Mouse (Mus musculus) left cerebral cortex, adult 8-10 months (tissue): ENCODE data around the gene Capn8. TPM values are rescaled to one million over a fixed set of nuclear protein-coding genes. Genes with fewer than 3 reads are reported as not detected.
A peak's percentile ranks its signal among the peaks of the same experiment; 100 is the strongest.

Experiments used
- DNase-seq, 2 experiments: peaks; one replicate each; pipeline ENCODE4 v3.0.0; 2022; ENCODE audit warnings: low spot score in 2 of 2
- total RNA-seq, 4 experiments: library from RNA; stranded (reverse); gene quantifications; 2 replicates each; pipeline ENCODE4 v1.2.4; 2022

The Capn8 gene
- total RNA-seq, 4 experiments from 2014 or later: 0.18 TPM; not detected in 3

DNA sequence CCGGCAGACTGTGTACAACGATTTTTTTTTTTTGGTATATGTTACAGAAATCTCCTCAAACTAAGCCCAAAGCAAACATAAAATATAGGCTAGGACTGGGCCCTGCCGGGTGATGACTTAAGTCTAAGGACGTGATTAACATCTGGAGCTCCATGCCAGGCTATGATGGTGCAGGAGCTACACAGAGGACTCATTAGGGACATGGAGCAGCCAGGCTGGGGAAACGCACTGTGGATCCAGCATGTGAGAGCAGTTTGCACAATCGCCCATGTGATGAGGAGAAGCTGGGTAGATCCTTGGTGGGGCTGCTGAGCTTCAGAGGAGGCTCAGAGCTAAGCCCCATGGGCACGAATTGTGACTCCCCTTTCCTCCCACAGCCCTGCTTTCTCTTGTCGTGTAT, 14.0 kb upstream of the Capn8 start:
- DNase-seq: no peak

DNA sequence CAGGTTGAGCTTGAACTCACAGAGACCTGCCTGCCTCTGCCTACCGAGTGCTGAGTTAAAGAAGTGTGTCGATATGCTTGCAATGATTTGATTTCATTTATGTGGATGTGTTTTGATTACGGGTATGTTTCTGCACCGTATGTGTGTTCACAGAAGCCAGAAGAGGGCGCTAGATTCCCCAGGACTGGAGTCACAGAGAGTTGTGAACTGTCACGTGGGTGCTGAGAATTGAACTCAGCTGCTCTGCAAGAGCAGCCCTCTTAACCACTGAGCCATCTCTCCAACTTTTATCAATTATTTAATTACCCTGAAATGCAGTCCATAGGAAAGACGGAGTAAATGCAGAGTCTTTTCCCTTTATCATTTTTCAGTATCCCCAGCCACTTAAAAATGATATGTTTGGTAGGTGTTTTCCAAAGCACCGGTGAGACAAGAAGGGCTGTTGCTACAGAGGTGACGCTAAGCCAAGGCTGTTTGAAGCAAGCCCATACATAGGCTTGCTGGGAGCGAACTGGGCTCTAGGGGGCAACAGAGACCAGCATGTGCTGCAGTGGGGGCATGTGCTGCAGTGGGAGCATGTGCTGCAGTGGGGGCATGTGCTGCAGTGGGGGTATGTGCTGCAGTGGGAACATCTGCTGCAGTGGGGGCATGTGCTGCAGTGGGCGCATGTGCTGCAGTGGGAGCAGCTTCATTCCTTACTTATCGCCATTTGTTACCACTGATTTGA, 11.0 kb upstream of the Capn8 start:
- DNase-seq: peak in 1 of 2 experiments; percentile 28

DNA sequence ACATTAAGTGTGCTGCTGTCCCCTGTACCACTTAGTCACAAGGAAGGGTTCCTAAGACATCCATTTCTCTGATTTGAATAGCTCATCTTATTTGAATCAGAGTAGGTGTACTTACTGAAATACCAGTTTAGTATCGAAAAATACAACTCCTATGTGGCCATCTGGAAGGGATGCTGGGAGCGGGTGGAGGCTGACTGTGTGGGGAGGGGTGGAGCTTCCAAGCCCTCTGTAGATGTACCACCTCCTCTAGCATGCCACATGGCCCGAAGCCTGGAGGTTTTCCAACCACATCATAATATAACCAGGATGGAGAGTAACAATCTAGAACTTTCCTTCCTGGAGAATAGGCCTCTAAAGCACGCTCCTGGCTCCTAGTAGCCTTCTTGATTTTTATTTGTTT, 6.5 kb upstream of the Capn8 start:
- no peak for DNase-seq

DNA sequence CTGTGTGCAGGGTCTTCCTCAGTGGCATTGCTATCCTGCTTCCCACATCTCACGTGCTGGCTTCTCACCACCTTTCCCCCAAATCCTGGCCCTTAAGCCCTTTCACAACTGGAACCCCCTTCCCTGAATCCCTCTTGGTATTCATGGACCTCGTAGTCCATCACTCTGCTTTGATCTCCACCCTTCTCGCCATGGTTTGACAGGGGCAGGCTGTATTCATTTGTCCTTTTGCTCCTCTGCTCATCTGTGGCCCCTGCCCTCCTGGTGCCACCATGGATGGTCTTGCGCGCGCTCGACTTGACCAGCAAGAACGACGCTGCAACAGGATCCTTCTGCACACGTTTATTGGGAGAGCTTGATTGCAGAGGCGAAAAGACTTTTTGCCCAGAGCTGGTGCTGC, 5.3 kb upstream of the Capn8 start:
- DNase-seq: no peak

DNA sequence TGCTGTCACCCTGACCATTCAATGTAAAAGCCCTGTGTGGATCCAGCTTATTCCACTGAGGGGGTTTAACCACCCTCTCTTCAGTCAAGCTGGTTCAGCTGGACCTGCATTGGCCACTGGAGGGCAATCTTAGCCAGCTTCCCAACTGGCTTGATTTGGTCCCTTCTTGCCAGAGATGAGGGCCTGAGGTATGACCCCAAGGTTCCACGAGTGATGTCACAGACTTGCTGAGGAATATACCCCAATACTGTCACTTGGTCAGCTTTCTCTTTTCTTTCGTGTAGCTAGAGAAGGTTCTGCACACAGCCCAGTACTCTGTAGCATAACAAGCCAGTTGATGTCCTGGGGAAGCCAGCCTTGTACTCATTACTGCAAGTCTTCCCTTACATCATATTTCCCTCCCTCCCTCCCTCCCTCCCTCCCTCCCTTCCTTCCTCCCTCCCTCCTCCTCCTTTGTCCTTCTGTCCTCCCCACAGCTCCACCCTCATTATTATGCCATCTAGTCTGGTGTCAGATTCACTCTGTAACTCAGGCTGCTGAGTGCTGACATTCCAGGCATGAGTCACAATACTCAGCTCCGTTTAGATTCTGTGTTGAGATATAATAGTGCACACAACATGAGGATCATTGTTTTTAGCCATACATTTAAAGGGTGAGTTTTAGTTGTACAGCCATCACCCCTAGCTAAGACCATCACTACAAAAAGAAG, 4.3 kb upstream of the Capn8 start:
- DNase-seq: peak in 1 of 2 experiments; percentile 24

DNA sequence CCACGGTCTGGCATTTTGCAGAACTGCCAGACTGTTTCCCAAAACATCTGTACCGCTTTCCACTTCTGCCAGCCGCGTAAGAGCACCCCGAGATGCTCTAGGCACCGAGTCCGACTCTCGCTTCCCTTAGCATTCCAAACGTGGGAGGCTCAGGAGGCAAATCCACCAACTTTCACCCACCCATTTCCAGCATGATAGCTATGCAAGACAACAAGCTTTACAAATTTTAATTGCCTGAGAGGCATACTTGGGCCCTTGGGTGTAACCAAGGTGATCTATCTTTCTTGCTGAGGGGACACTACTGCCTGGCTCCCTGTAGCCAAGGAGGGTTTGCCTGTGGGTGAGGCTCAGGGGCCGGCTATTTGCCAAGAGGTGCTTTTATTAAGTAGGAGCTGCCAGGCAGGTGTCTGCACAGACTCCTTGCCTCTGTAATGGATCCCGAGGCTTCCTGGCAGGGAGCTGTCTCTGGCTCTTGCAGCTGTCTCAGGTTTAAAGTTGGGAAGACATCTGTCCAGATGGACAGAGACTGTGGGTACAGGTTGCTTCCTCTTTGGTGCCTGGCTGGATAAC, 2.8 kb upstream of the Capn8 start:
- no peak for DNase-seq

DNA sequence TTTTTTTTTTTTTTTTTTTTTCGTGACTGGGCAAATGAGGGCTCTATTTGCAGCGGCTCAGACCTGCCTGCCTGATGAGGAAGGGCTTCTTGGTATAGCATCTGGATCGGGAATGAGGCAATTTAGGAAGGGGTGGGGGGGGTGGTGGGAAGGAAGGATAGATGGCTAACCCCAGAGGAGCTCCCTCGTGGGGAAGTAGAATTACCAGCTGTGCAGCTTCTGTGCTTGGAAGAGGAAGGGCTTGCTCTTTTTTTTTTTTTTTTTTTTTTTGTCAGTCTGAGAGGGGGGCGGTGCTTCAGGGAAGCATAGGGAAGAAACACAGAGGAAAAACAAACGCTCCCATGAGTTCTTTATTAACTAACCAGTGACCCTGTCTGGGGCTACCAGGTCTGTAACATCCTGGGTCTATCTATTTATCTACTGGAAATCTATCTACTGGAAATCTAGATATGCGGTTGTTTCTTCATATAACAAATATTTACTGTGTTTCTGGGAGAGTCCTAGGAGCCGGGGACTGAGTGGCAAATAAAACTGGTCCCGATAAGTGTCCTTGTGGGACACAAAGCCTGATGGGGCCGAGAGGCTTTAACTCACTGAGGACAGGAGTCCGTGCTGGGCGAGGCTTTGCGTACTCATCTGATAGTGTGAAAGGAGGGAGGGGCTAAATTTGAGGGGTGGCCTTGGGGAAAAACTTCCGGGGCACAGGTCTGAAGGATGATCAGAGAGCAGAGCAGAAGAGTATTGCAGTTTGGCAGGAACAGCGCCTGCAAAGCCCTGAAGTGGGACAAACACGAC, 2.0 kb upstream of the Capn8 start:
- DNase-seq: no peak

DNA sequence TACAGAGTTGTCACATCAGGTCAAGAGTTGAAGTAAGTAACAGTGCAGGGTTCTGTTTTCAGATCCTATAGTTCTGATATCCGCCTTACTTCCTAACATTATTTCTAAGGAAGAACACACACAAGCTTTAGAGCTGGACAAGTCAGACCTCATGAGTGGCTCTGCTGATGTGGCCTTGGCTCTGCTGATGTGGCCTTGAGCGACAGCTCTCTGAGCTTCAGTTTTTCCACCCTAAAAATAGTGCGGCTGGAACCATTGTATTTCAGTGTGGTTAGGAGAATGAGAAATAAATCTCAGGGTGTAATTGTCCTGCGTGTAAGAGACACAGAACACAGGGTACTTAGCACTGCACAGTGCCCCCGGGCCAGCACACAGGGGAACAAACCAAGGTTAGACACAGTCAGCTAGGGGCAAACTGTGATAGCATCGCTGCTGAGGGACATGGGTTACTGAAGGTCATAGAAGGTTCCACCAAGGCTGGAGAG, 586 bp downstream of the Capn8 start:
- no peak for DNase-seq

DNA sequence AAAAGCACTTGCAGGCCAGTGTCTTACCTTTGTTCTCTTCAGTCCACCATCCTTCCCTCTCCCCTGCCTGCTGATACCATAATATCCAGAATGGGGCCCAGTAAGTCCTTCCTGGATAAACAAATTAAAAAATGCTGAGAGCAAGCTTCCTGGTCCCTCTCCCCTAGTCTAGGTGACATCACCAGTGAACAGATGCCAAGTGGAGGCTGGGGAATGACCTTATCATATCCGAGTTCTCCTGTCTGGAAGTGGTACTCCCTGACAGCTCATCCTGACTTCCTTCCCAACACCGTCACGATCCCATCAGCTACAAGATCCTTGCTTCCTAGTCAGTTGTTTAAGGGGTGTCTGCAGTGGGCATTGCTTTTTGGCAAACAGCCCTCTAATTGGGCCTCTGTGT, 6.3 kb downstream of the Capn8 start:
- no peak for DNase-seq

DNA sequence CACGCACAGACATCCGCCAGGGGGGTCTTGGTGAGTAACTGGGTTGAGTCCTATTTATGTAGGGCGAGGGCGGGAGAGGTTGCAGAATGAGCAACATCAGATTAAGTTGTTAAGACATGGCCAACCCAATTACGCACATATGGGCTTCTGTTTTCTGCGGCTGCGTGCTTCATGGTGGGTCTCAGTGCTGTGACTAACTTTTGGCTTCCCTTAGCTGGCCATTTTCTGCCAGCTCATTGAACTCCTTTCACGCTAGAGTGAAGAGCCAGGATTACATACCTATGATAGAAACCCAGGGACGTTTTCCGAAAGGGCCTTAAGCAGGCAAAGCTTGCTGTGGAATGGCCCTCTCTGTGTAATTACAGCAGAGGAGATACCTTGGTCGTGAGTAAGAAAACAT, 7.2 kb downstream of the Capn8 start:
- no peak for DNase-seq

DNA sequence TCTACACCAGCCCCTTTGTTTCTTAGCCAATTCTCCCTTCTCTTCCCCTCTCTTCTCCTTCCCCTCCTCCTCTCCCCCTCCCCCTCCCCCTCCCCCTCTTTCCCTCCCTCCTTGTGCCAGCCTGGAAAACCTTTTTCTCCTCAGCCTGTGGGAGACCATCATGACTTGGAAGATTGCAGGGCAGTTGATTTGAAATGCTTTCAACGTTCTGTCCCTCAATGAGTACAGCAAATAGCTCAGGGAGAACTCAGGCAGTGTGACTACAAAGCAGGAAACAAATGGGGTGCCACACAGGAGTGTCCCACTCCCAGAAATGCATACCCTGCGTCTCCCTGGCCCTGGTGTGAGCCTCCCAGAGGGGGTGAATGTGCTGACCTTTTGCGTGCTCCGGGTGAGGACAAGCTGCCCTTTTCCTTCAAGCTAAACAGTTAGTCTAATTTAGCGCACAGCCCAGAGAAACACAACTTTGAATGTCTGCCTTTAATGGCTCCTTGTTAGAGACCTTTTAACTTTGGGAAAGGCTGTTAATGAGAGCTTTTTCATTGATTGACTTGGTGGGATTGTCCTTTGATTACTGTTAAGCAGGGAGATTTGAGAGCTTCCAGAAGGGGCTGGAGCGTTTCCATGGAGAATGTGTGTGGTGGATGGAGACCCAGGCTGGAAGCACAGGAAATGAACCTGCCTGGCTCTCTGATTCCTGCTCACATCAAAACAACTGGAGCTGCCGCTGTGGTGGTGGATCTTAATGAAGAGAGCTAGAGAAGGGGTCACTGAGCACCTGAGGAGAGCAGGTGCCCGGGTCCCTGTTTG, 9.3 kb downstream of the Capn8 start:
- no peak for DNase-seq

DNA sequence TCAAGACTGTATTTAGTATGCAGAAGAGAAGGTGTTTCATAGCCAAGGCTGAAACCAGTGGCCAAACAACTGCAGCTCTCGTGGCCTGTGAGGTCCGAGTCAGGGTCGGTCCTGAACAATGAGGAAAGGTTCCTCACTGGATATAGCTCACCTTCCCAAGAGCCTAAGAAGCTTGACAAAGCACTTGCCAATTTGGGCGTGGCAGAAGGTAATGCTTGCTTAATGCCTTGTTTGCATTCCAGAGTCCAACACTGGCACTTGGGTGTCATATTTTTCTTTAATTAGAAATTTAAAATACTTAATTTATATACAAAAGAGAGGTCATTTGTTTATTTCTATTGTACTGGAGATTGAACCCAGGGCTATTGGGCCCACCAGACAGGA, 9.9 kb downstream of the Capn8 start:
- no peak for DNase-seq

DNA sequence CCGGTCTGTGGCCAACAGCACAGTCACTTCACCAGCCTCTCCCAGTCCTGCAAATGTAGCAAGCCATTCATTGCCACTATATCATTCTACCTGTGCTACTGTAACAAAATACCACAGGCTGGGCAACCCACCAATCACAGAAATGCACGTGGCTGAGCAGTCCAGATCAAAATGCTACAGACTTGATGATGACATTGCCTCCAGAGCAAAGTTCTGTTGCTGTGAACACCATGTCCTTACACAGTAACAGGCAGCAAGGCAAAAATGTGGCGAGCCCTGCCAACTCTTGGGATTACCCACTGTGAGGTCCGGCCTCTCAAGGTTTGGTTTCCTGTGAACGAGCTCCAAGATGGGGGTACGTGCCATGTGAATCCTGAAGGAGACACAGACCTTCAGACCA, 19.4 kb downstream of the Capn8 start:
- DNase-seq: no peak

DNA sequence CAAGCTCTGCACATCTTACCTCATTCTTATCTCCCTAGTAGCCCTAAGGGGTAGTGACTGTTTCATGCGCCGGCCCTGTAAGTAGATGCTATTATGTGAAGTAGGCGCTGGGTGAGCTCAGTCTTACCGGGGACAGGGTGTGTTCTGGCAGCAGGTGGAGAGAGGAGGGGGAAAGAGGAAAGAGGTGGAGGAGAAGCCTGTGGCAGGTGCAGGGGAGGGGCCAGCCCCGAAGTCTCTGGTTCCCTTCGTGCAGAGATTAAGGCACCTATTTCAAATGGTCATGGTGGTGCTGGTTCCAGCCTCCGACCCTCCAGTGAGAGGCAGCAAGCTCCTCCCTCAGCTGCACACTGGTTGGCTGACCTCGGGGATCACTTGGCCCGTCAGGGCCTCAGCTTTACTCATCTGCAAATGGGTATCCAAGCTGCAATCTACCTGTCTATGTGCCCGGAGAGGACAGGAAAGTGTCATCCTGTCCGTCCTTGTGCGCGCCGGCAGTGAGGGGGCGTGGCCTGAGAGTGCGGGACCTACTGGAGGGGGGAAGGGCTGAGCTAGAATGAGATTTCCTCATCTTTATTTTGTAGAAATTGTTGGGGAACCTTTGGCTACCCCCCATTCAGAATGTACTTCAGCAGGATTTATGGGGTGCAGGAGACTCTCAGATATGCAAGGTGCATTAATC, 20.5 kb downstream of the Capn8 start:
- no peak for DNase-seq

DNA sequence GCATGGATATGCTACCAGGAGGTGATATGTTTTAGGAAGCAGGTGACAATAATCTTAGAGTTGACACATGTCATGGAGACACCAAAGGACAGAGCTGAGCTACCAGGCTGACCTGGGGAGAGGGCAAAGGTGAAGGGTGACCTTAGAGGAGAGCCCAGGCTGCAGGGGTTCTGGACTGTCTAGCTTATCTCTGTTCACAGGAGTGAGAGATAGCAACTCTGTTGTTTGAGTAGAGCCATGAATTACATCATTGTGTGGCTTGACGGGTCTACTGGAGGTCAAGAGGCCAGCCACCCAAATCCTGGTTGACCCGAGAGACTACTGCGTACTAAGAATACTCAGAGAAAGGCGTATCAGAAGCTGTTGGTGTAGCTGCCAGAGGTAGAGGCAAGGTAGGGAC, 22.9 kb downstream of the Capn8 start:
- DNase-seq: no peak

DNA sequence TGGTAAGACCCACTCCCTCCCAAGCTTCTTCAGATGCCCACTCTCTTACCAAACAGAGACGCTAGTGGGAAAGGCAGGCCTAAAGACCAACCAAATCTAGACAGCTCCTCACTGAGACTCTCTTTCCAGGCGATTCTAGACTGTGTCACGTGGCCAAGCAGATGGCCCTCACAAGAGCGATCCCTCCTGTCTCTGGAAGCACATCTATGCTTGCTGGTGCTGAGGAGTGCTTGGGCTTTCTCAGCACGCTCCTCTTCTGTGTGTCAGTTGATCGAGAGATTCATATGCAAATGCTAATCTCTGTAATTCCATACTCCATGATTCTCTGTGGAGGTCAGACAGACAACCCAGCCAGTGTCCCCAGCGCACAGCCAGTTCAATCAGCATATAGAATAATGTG, 26.7 kb downstream of the Capn8 start:
- no peak for DNase-seq

DNA sequence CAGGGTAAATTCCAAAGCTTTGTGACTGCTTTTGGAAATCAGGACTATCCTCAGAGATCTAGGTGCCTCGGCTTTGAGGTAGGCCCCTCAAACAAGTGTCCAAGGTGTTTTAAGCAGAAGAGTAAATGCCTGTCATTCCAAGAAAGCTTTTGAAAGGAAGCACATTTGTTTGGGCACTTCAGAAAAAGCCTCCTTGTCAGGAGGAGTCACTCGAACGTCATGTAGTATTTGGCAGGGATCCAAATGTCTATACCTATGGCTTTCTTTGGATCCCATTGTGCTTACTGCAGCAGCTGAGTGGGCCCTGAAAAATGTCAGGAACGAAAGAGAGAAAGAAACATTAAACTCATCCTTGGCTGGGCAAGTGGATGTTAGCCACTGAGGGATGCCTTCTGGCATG, 27.6 kb downstream of the Capn8 start:
- no peak for DNase-seq

DNA sequence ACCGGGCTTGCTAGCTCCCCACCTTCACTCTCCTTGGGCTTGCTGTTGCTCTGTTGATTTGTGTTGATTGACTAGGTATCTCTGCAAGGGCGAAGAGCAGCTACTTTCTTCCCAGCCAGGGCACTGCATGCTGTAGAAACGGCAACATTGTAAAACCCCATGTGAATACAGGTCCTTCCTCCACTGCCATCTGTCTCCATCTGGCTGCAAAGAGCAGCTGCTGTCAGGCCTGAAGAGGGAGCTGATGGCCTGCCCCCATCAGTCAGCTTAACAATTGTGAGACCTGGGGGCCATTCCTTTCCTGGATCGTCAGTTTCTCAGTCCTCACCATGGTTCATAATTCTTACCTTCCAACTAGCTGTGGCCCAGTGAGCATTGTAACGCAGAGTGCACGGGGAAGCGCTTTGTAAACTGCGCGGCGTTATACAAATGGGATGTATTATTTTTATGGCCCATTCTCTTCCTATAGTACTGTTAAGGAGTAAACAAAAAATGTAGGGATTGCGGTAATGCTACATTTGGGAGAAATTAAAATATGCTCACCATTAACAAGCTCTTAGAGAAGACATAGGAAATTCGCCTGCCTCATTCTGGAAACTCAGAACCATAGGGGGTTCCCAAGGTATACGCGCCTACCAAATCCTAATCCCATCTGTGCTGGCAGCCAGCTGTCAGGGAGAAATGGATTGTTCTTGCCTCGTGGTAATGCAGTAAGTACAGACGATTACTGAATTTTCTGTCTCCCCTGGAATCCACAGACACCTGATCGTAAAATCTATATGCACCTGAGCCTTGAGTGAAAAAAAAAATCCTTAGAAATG, 40.7 kb downstream of the Capn8 start:
- no peak for DNase-seq

DNA sequence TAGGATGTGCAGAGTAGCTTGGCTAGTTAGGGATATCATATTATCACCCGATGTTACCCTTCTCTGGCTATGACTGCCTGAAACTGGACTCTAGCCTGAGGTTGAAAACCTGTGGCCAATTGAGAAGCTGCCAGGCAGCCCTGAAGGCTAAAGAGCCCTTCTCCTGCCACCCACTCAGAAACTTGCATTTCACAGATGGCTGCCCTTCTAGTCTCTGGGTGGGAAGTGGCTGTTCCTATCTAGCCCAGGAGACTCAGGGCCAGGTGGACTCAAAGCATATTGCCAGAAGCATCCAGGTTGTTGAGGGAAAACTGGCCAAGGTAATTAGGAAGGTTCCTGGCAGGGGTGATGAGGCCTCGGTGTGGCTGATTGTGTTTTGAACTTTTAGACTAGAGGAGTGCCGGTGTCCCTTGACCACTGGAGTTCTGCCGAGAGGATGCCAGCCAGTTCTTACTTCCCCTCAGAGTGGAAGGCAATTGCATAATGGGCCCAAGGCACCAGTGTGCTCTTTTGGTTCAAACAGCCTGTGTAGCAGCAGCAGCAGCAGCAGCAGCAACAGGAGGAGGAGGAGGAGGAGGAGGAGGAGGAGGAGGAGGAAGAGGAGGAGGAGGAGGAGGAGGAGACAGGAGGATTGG, 45.0 kb downstream of the Capn8 start:
- DNase-seq: no peak
